Mouse (Mus musculus) heart, embryonic 15.5 days (tissue): Measurements from ENCODE around the gene Il2ra. TPM values are rescaled to one million over a fixed set of nuclear protein-coding genes. Genes with fewer than 3 reads are reported as not detected.
"Not testable (repeated sequence)": the region's sequence is repeated elsewhere in the genome, so short reads cannot be mapped to it uniquely, and the experiment has no call there.

ENCODE experiments used
- ATAC-seq: fragments of 200-750 bp; cut with Nextera tagmentation; replicated peaks from 2 replicates; pipeline ENCODE4 v1.8.0; 2017; ENCODE audit warnings: low read depth, moderate TSS enrichment; ENCODE audit not compliant: insufficient number of reproducible peaks, insufficient read depth, low FRiP score
- H3K27ac ChIP-seq: fragments of 300-500 bp; sonication (generic); 2 replicates; pipeline ENCODE4 v1.5.1; 2015; ENCODE audit warnings: mild to moderate bottlenecking, inconsistent platforms
- H3K27me3 ChIP-seq: fragments of 300-500 bp; sonication (generic); 2 replicates; pipeline ENCODE4 v1.6.1; 2015; ENCODE audit warnings: inconsistent platforms
- H3K36me3 ChIP-seq: fragments of 300-500 bp; sonication (generic); 2 replicates; pipeline ENCODE4 v1.6.1; 2015; ENCODE audit warnings: mild to moderate bottlenecking, inconsistent platforms
- H3K4me1 ChIP-seq: fragments of 300-500 bp; sonication (generic); replicated peaks from 2 replicates; pipeline ENCODE4 v1.6.1; 2015; ENCODE audit warnings: inconsistent platforms
- H3K4me2 ChIP-seq: fragments of 300-500 bp; sonication (generic); 2 replicates; pipeline ENCODE4 v1.6.1; 2015; ENCODE audit warnings: inconsistent platforms, mild to moderate bottlenecking, moderate library complexity
- H3K4me3 ChIP-seq: fragments of 300-500 bp; sonication (generic); 2 replicates; pipeline ENCODE4 v1.5.1; 2015; ENCODE audit warnings: mild to moderate bottlenecking, inconsistent platforms
- H3K9ac ChIP-seq: fragments of 300-500 bp; sonication (generic); 2 replicates; pipeline ENCODE4 v1.6.1; 2015; ENCODE audit warnings: mild to moderate bottlenecking, inconsistent platforms
- H3K9me3 ChIP-seq: fragments of 300-500 bp; sonication (generic); replicated peaks from 2 replicates; pipeline ENCODE4 v1.6.1; 2016; ENCODE audit warnings: inconsistent platforms
- WGBS: fragments of 180-500 bp; shearing (Covaris S2); methylation state at CpG from one replicate; pipeline ENCODE4 v1.1.7; 2015; ENCODE audit warnings: mixed read lengths; 5-methylcytosine and 5-hydroxymethylcytosine counted together
- polyA plus RNA-seq: library from polyadenylated mRNA; unstranded; fragments of >200 nt; fragmentation: Nextera tagmentation; extraction: Ambion mirVana; gene quantifications from 2 replicates; pipeline ENCODE4 v1.2.1, GENCODE M21; 2015

Il2ra gene
- polyA plus RNA-seq, 1 experiment from 2014 or later = 1.6 TPM

GRCm38 (mm10) chr2:11706030-11706745 lies 63.6 kb downstream of the Il2ra start:
- Histone ChIP-seq H3K9me3 (no peaks in the 10 kb centered on the region), H3K36me3 (no peaks in the 10 kb centered on the region), H3K27me3 (no peaks in the 10 kb centered on the region; the same call in 1 of the 2 replicates), H3K4me3 (peak overlapping the region; percentile 78), H3K27ac (peak overlapping the region; percentile 81), H3K4me1 (peaks cover 14% of the 10 kb centered on the region), H3K9ac (peak overlapping the region; percentile 73), H3K4me2 (peak overlapping the region; percentile 89)
- 4% methylated on average over 28 of the region's 28 CpGs for WGBS
- peak; percentile 37; the same call in 1 of the 2 replicates for ATAC-seq

GRCm38 (mm10) chr2:11706746-11707065 lies 64.1 kb downstream of the Il2ra start:
- H3K4me3 ChIP-seq = peak overlapping the region; percentile 78

GRCm38 (mm10) chr2:11708538-11708937 lies 65.9 kb downstream of the Il2ra start:
- no peak for ATAC-seq
- Histone ChIP-seq H3K9me3 (no peaks in the 10 kb centered on the region), H3K36me3 (no peaks in the 10 kb centered on the region), H3K27ac (0 out of 2 replicates have a peak overlapping the region, but pooled peaks have one; percentile 3), H3K27me3 (no peaks in the 10 kb centered on the region; the same call in 1 of the 2 replicates), H3K4me2 (no peak overlapping the region), H3K9ac (no peak overlapping the region), H3K4me1 (peaks cover 14% of the 10 kb centered on the region), H3K4me3 (no peak overlapping the region)
- 75% methylated on average over 5 of the region's 5 CpGs for WGBS

More at GRCm38 (mm10) chr2:11706746-11707065, 64.1 kb downstream of the Il2ra start:
- Histone ChIP-seq H3K9ac (no peak overlapping the region; the same call in 1 of the 2 replicates), H3K9me3 (no peaks in the 10 kb centered on the region), H3K4me1 (peaks cover 14% of the 10 kb centered on the region), H3K4me2 (peak overlapping the region; percentile 89), H3K27ac (no peak overlapping the region), H3K36me3 (no peaks in the 10 kb centered on the region), H3K27me3 (no peaks in the 10 kb centered on the region; the same call in 1 of the 2 replicates)
- WGBS = 44% methylated on average over 6 of the region's 6 CpGs
- no peak for ATAC-seq

- not testable (repeated sequence) for H3K27me3 ChIP-seq, H3K9me3 ChIP-seq, H3K4me3 ChIP-seq, ATAC-seq, H3K9ac ChIP-seq, H3K27ac ChIP-seq, H3K4me2 ChIP-seq, H3K36me3 ChIP-seq
- WGBS = 48% methylated on average over 4 of the region's 4 CpGs
- H3K4me1 ChIP-seq = peaks cover 12% of the 10 kb centered on the region
Measured at GRCm38 (mm10) chr2:11710101-11710500, 67.5 kb downstream of the Il2ra start.

- Histone ChIP-seq H3K9ac (no peak overlapping the region), H3K4me3 (no peak overlapping the region), H3K36me3 (no peaks in the 10 kb centered on the region), H3K4me1 (0 out of 2 replicates have a peak, but pooled peaks cover 3% of the 10 kb centered on the region), H3K4me2 (no peak overlapping the region), H3K9me3 (no peaks in the 10 kb centered on the region), H3K27me3 (no peaks in the 10 kb centered on the region), H3K27ac (no peak overlapping the region)
- 82% methylated on average over 6 of the region's 6 CpGs for WGBS
- ATAC-seq = no peak
Measured at GRCm38 (mm10) chr2:11712483-11712990, 69.9 kb downstream of the Il2ra start.

- Histone ChIP-seq H3K36me3 (no peaks in the 10 kb centered on the region), H3K4me1 (0 out of 2 replicates have a peak, but pooled peaks cover 3% of the 10 kb centered on the region), H3K9me3 (no peaks in the 10 kb centered on the region), H3K9ac (no peak overlapping the region), H3K4me3 (no peak overlapping the region), H3K4me2 (no peak overlapping the region), H3K27ac (no peak overlapping the region), H3K27me3 (no peaks in the 10 kb centered on the region)
- no peak for ATAC-seq
- WGBS = 67% methylated on average over 3 of the region's 3 CpGs
Measured at GRCm38 (mm10) chr2:11713021-11713420, 70.4 kb downstream of the Il2ra start.

GRCm38 (mm10) chr2:11714535-11714934 lies 71.9 kb downstream of the Il2ra start:
- Histone ChIP-seq H3K4me1 (0 out of 2 replicates have a peak, but pooled peaks cover 3% of the 10 kb centered on the region), H3K9me3 (no peaks in the 10 kb centered on the region), H3K27ac (no peak overlapping the region), H3K36me3 (peaks cover 7% of the 10 kb centered on the region; the same call in 1 of the 2 replicates), H3K9ac (no peak overlapping the region), H3K4me3 (no peak overlapping the region), H3K27me3 (no peaks in the 10 kb centered on the region), H3K4me2 (no peak overlapping the region)
- WGBS = 74% methylated on average over 4 of the region's 4 CpGs
- ATAC-seq = no peak

- Histone ChIP-seq H3K4me2 (no peak overlapping the region), H3K27ac (no peak overlapping the region), H3K4me1 (no peaks in the 10 kb centered on the region), H3K9me3 (no peaks in the 10 kb centered on the region), H3K36me3 (peaks cover 7% of the 10 kb centered on the region; the same call in 1 of the 2 replicates), H3K9ac (no peak overlapping the region), H3K4me3 (no peak overlapping the region), H3K27me3 (no peaks in the 10 kb centered on the region)
- no peak for ATAC-seq
- WGBS = 80% methylated on average over 2 of the region's 2 CpGs
Measured at GRCm38 (mm10) chr2:11718573-11718972, 76.0 kb downstream of the Il2ra start.

GRCm38 (mm10) chr2:11722564-11722963 lies 80.0 kb downstream of the Il2ra start:
- no peak overlapping the region for H3K4me2 ChIP-seq
- WGBS = 82% methylated on average over 9 of the region's 9 CpGs
- no peak overlapping the region for H3K4me3 ChIP-seq
- ATAC-seq = no peak
- no peaks in the 10 kb centered on the region for H3K27me3 ChIP-seq
- peaks cover 7% of the 10 kb centered on the region; the same call in 1 of the 2 replicates for H3K36me3 ChIP-seq
- H3K4me1 ChIP-seq = no peaks in the 10 kb centered on the region
- no peak overlapping the region for H3K27ac ChIP-seq
- H3K9me3 ChIP-seq = no peaks in the 10 kb centered on the region
- H3K9ac ChIP-seq = no peak overlapping the region

- Histone ChIP-seq H3K27ac (no peak overlapping the region), H3K4me1 (no peaks in the 10 kb centered on the region), H3K36me3 (0 out of 2 replicates have a peak, but pooled peaks cover 7% of the 10 kb centered on the region), H3K27me3 (no peaks in the 10 kb centered on the region), H3K9ac (no peak overlapping the region), H3K4me3 (no peak overlapping the region), H3K4me2 (no peak overlapping the region), H3K9me3 (no peaks in the 10 kb centered on the region)
- ATAC-seq = no peak
- WGBS = 90% methylated on average over 5 of the region's 5 CpGs
Measured at GRCm38 (mm10) chr2:11727574-11727973, 85.0 kb downstream of the Il2ra start.

GRCm38 (mm10) chr2:11729091-11729490 lies 86.5 kb downstream of the Il2ra start:
- H3K4me2 ChIP-seq = no peak overlapping the region
- H3K9ac ChIP-seq = no peak overlapping the region
- 52% methylated on average over 3 of the region's 3 CpGs for WGBS
- H3K4me1 ChIP-seq = no peaks in the 10 kb centered on the region
- H3K27ac ChIP-seq = no peak overlapping the region
- no peaks in the 10 kb centered on the region for H3K9me3 ChIP-seq
- no peak overlapping the region for H3K4me3 ChIP-seq
- H3K27me3 ChIP-seq = no peaks in the 10 kb centered on the region
- ATAC-seq = no peak
- H3K36me3 ChIP-seq = 0 out of 2 replicates have a peak, but pooled peaks cover 7% of the 10 kb centered on the region
